Mouse (Mus musculus) lung, embryonic 14.5 days (tissue): Measurements from ENCODE around the gene Tmem107. TPM values are rescaled to one million over a fixed set of nuclear protein-coding genes. Genes with fewer than 3 reads are reported as not detected.

Experiments
- ATAC-seq: fragments of 200-750 bp; cut with Nextera tagmentation; 2 replicates; pipeline ENCODE4 v1.8.0; 2017; ENCODE audit warnings: mild to moderate bottlenecking, moderate TSS enrichment, moderate library complexity; ENCODE audit not compliant: insufficient read depth
- DNase-seq: peaks from one replicate; pipeline ENCODE4 v3.0.0-alpha.2; 2015
- H3K27ac ChIP-seq: fragments of 300-500 bp; sonication (generic); 2 replicates; pipeline ENCODE4 v1.5.1; 2014; ENCODE audit warnings: low read depth, mild to moderate bottlenecking, moderate library complexity
- H3K27me3 ChIP-seq: fragments of 300-500 bp; sonication (generic); 2 replicates; pipeline ENCODE4 v1.6.1; 2014; ENCODE audit warnings: low read length, control low read depth; ENCODE audit not compliant: insufficient read depth
- H3K36me3 ChIP-seq: fragments of 300-500 bp; sonication (generic); 2 replicates; pipeline ENCODE4 v1.6.1; 2014; ENCODE audit warnings: control low read depth; ENCODE audit not compliant: insufficient read depth
- H3K4me1 ChIP-seq: fragments of 300-500 bp; sonication (generic); 2 replicates; pipeline ENCODE4 v1.6.1; 2014; ENCODE audit warnings: antibody characterized with exemption, control low read depth; ENCODE audit not compliant: insufficient read depth
- H3K4me2 ChIP-seq: fragments of 300-500 bp; sonication (generic); 2 replicates; pipeline ENCODE4 v1.6.1; 2014; ENCODE audit warnings: mild to moderate bottlenecking
- H3K4me3 ChIP-seq: fragments of 300-500 bp; sonication (generic); 2 replicates; pipeline ENCODE4 v1.5.1; 2014; ENCODE audit warnings: low read depth, low read length
- H3K9ac ChIP-seq: fragments of 300-500 bp; sonication (generic); 2 replicates; pipeline ENCODE4 v1.6.1; 2014
- H3K9me3 ChIP-seq: fragments of 300-500 bp; sonication (generic); 2 replicates; pipeline ENCODE4 v1.6.1; 2016; ENCODE audit warnings: low read depth, low read length, control low read depth
- CTCF ChIP-seq: IDR thresholded peaks from 2 replicates; pipeline ENCODE4 v1.5.1; 2016; ENCODE audit warnings: antibody characterized with exemption, low read depth
- WGBS: fragments of 180-500 bp; shearing (Covaris S2); extraction: QIAGEN DNeasy Blood & Tissue Kit; methylation state at CpG from one replicate; pipeline ENCODE4 v1.1.7; 2014; 5-methylcytosine and 5-hydroxymethylcytosine counted together
- polyA plus RNA-seq: library from polyadenylated mRNA; unstranded; fragments of >200 nt; fragmentation: Nextera tagmentation; extraction: Ambion mirVana; gene quantifications from 2 replicates; pipeline ENCODE4 v1.2.1, GENCODE M21; 2014

The Tmem107 gene
- polyA plus RNA-seq, 1 experiment from 2014 or later, result 51.0 TPM

GRCm38 (mm10) chr11:69036486-69037230 is 33.9 kb upstream of the Tmem107 start:
- no peaks in the 10 kb centered on the region for H3K27me3 ChIP-seq
- H3K4me3 ChIP-seq, result peak overlapping the region; percentile 69
- ATAC-seq, result no peak
- peaks cover 37% of the 10 kb centered on the region for H3K36me3 ChIP-seq
- DNase-seq, result peak; percentile 96
- H3K4me1 ChIP-seq, result peaks cover 5% of the 10 kb centered on the region
- no peak for TF ChIP-seq CTCF
- H3K9ac ChIP-seq, result peak overlapping the region; percentile 73
- H3K9me3 ChIP-seq, result no peaks in the 10 kb centered on the region
- H3K4me2 ChIP-seq, result peak overlapping the region; percentile 70
- 7% methylated on average over 20 of the region's 20 CpGs for WGBS
- H3K27ac ChIP-seq, result peak overlapping the region; percentile 80

GRCm38 (mm10) chr11:69037231-69038061 is 33.2 kb upstream of the Tmem107 start:
- DNase-seq (peak; percentile 97), ATAC-seq (peak; percentile 45)
- H3K4me1 ChIP-seq, result peaks cover 5% of the 10 kb centered on the region
- H3K36me3 ChIP-seq, result peaks cover 29% of the 10 kb centered on the region
- H3K27ac ChIP-seq, result peak overlapping the region; percentile 80
- no peaks in the 10 kb centered on the region for H3K27me3 ChIP-seq
- H3K4me2 ChIP-seq, result peak overlapping the region; percentile 70
- H3K4me3 ChIP-seq, result peak overlapping the region; percentile 69
- peak overlapping the region; percentile 73 for H3K9ac ChIP-seq
- no peak for TF ChIP-seq CTCF
- WGBS, result 1% methylated on average over 34 of the region's 34 CpGs
- H3K9me3 ChIP-seq, result no peaks in the 10 kb centered on the region

- ATAC-seq, result no peak
- Histone ChIP-seq H3K36me3 (peaks cover 21% of the 10 kb centered on the region), H3K9me3 (no peaks in the 10 kb centered on the region), H3K9ac (no peak overlapping the region), H3K4me1 (peaks cover 5% of the 10 kb centered on the region), H3K27me3 (no peaks in the 10 kb centered on the region), H3K27ac (no peak overlapping the region), H3K4me2 (peak overlapping the region; percentile 70), H3K4me3 (peak overlapping the region; percentile 69)
- TF ChIP-seq CTCF, result no peak
- WGBS, result 69% methylated on average over 5 of the region's 5 CpGs
- DNase-seq, result no peak
Observed at GRCm38 (mm10) chr11:69038173-69038572, 32.4 kb upstream of the Tmem107 start.

GRCm38 (mm10) chr11:69045531-69046394 is 24.8 kb upstream of the Tmem107 start, which contains the start of gene Aurkb:
Gene Aurkb, plus strand, starts transcription at chr11:69045647.
- TF ChIP-seq CTCF, result no peak; the same call in none of the 2 replicates
- H3K4me1 ChIP-seq, result peaks cover 13% of the 10 kb centered on the region
- ATAC-seq (peak; percentile 73), DNase-seq (peak; percentile 98)
- H3K9ac ChIP-seq, result peak within 1 kb of the TSS; percentile 87
- H3K36me3 ChIP-seq, result peaks cover 35% of the 10 kb centered on the region
- WGBS, result under 1% methylated on average over 54 of the region's 54 CpGs
- peak within 1 kb of the TSS; percentile 91 for H3K4me2 ChIP-seq
- H3K9me3 ChIP-seq, result no peaks in the 10 kb centered on the region
- H3K4me3 ChIP-seq, result peak within 1 kb of the TSS; percentile 90
- H3K27ac ChIP-seq, result peak within 1 kb of the TSS; percentile 98
- H3K27me3 ChIP-seq, result no peaks in the 10 kb centered on the region

GRCm38 (mm10) chr11:69046395-69046774 is 24.2 kb upstream of the Tmem107 start:
- Histone ChIP-seq H3K9me3 (no peaks in the 10 kb centered on the region), H3K36me3 (peaks cover 40% of the 10 kb centered on the region), H3K4me2 (peak overlapping the region; percentile 91), H3K9ac (peak overlapping the region; percentile 87), H3K27ac (peak overlapping the region; percentile 98), H3K4me1 (peaks cover 13% of the 10 kb centered on the region), H3K27me3 (no peaks in the 10 kb centered on the region), H3K4me3 (peak overlapping the region; percentile 90)
- no peak for TF ChIP-seq CTCF
- ATAC-seq, result no peak
- 6% methylated on average over 9 of the region's 9 CpGs for WGBS
- no peak for DNase-seq

- Histone ChIP-seq H3K4me3 (peak overlapping the region; percentile 90), H3K4me2 (peak overlapping the region; percentile 91), H3K9me3 (no peaks in the 10 kb centered on the region), H3K27me3 (no peaks in the 10 kb centered on the region), H3K9ac (peak overlapping the region; percentile 32; the same call in 1 of the 2 replicates), H3K27ac (no peak overlapping the region), H3K36me3 (peaks cover 48% of the 10 kb centered on the region), H3K4me1 (peaks cover 13% of the 10 kb centered on the region)
- 88% methylated on average over 12 of the region's 12 CpGs for WGBS
- no peak for ATAC-seq
- DNase-seq, result no peak
- no peak for TF ChIP-seq CTCF
Observed at GRCm38 (mm10) chr11:69047592-69047991, 23.0 kb upstream of the Tmem107 start.
